Mouse (Mus musculus) hindbrain, embryonic 12.5 days (tissue): Measurements from ENCODE around the gene Commd7. TPM values are rescaled to one million over a fixed set of nuclear protein-coding genes. Genes with fewer than 3 reads are reported as not detected.

Experiments
- ATAC-seq: fragments of 200-750 bp; cut with Nextera tagmentation; 2 replicates; pipeline ENCODE4 v1.8.0; 2017; ENCODE audit warnings: moderate TSS enrichment; ENCODE audit not compliant: low FRiP score
- H3K27ac ChIP-seq: fragments of 300-500 bp; sonication (generic); 2 replicates; pipeline ENCODE4 v1.5.1; 2016; ENCODE audit warnings: mild to moderate bottlenecking
- H3K27me3 ChIP-seq: fragments of 300-500 bp; sonication (generic); 2 replicates; pipeline ENCODE4 v1.6.1; 2016; ENCODE audit warnings: mild to moderate bottlenecking
- H3K36me3 ChIP-seq: fragments of 300-500 bp; sonication (generic); 2 replicates; pipeline ENCODE4 v1.6.1; 2016; ENCODE audit warnings: mild to moderate bottlenecking
- H3K4me1 ChIP-seq: fragments of 300-500 bp; sonication (generic); 2 replicates; pipeline ENCODE4 v1.6.1; 2016
- H3K4me2 ChIP-seq: fragments of 300-500 bp; sonication (generic); replicated peaks from 2 replicates; pipeline ENCODE4 v1.6.1; 2016; ENCODE audit warnings: mild to moderate bottlenecking
- H3K4me3 ChIP-seq: fragments of 300-500 bp; sonication (generic); 2 replicates; pipeline ENCODE4 v1.5.1; 2016; ENCODE audit warnings: mild to moderate bottlenecking
- H3K9ac ChIP-seq: fragments of 300-500 bp; sonication (generic); 2 replicates; pipeline ENCODE4 v1.6.1; 2016; ENCODE audit warnings: mild to moderate bottlenecking, moderate library complexity
- H3K9me3 ChIP-seq: fragments of 300-500 bp; sonication (generic); replicated peaks from 2 replicates; pipeline ENCODE4 v1.6.1; 2016; ENCODE audit warnings: mild to moderate bottlenecking
- WGBS: fragments of 180-500 bp; shearing (Covaris S2); methylation state at CpG from one replicate; pipeline ENCODE4 v1.1.7; 2016; 5-methylcytosine and 5-hydroxymethylcytosine counted together
- polyA plus RNA-seq: library from polyadenylated mRNA; unstranded; fragments of >200 nt; fragmentation: Nextera tagmentation; extraction: Ambion mirVana; gene quantifications from 2 replicates; pipeline ENCODE4 v1.2.1, GENCODE M21; 2016

Commd7 gene
- polyA plus RNA-seq, 1 experiment from 2014 or later = 68.6 TPM

DNA sequence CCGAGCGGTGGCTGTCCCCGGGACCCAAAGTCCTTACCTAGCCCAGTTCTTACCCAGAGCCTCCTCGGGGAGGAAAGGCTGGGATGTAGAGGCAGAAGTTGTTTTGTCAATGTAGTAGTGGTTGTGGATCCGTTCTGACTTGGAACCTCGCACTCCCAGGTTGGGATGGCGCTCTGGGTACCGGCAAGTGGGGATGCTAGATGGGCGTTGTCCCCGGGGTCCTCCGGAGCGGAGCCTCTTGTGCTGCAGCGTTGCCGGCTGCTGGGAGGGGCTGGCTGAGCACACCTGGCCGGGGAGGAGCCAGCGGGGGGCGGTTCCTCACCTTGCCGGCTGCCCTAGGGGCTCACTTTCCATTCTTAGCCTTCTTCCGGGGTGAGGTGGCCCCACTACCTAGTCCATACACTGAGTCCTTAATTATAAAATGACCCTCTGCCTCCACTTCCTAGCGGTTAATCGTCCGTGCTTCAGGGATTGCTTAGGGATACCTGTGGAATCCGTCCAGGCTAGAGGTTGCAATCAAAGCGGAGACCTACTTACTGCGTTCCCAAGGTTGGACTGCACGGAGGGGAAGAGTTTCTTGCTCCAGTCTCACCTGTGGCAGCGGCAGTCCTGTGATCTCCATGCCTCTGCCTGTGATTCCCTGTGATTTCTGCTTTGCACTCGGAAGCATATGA, 17.6 kb upstream of the Commd7 start:
- H3K4me2 ChIP-seq = peak overlapping the region; percentile 97
- H3K27me3 ChIP-seq = peaks cover 12% of the 10 kb centered on the region
- peaks cover 22% of the 10 kb centered on the region for H3K4me1 ChIP-seq
- H3K4me3 ChIP-seq = peak overlapping the region; percentile 87
- no peaks in the 10 kb centered on the region for H3K9me3 ChIP-seq
- ATAC-seq = peak; percentile 7; the same call in 1 of the 2 replicates
- no peaks in the 10 kb centered on the region for H3K36me3 ChIP-seq
- H3K9ac ChIP-seq = peak overlapping the region; percentile 89
- no peak overlapping the region for H3K27ac ChIP-seq
- 1% methylated on average over 28 of the region's 28 CpGs for WGBS

DNA sequence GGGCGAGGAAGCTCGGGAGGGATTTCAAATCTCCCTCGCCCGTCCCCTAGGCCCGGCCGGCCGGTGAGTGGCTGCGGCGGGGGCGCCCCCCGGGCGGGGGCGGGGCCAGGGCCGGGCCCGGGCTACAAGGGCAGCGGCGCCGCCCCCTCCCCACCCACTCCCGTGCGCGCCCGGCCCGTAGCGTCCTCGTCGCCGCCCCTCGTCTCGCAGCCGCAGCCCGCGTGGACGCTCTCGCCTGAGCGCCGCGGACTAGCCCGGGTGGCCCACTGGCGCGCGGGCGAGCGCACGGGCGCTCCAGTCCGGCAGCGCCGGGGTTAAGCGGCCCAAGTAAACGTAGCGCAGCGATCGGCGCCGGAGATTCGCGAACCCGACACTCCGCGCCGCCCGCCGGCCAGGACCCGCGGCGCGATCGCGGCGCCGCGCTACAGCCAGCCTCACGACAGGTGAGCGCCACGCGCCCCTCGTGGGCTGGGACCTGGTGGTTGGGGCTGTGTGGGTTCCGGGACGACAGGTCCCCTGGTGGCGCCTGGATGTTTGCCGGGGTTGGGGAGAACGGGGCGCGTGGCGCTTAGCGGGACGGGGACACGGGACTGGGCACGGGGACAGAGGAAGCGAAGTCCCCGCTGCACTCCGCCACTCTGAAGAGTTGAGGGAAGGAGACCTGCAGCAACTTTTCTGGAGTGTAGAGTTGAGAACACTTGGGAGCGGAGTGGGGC, 16.9 kb upstream of the Commd7 start, which contains the start of gene Dnmt3b:
Gene Dnmt3b (plus strand): TSS at position 153 of the 716 bp plus-strand sequence.
- H3K4me3 ChIP-seq = peak within 1 kb of the TSS; percentile 87
- peaks cover 12% of the 10 kb centered on the region for H3K27me3 ChIP-seq
- no peaks in the 10 kb centered on the region for H3K36me3 ChIP-seq
- WGBS = under 1% methylated on average over 74 of the region's 93 CpGs
- H3K27ac ChIP-seq = peak within 1 kb of the TSS; percentile 75; the same call in 1 of the 2 replicates
- peak; percentile 84 for ATAC-seq
- peak within 1 kb of the TSS; percentile 97 for H3K4me2 ChIP-seq
- peak within 1 kb of the TSS; percentile 89 for H3K9ac ChIP-seq
- H3K9me3 ChIP-seq = no peaks in the 10 kb centered on the region
- peaks cover 22% of the 10 kb centered on the region for H3K4me1 ChIP-seq

DNA sequence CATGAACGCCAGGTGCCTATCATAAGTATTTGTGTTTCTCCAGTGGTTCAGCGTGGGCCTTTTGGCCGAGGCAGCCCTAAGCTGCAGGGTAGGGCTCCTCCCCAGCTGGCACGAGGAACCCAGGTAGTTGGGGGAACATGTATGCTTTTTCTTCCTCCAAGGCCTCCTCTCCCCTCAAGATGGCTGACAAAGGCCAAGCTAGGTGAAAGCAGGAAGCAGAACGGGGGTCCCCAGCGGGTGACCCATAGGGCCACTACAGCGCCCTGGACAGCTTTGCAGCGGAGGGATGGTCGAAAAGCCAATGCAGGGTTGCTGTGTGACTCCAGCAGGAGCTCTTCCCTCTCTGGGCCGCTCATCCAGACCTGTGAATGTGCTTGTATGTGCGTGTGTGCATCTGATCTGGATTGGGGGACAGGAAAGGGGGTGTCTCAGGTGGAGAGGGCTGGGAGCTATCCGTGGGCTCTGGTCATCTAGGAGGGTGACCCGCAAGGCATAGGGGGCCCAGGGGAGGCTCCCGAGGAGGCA, 16.3 kb upstream of the Commd7 start:
- ATAC-seq = peak; percentile 41
- Histone ChIP-seq H3K36me3 (no peaks in the 10 kb centered on the region), H3K4me2 (peak overlapping the region; percentile 97), H3K9me3 (no peaks in the 10 kb centered on the region), H3K27ac (no peak overlapping the region), H3K4me1 (peaks cover 22% of the 10 kb centered on the region), H3K27me3 (peaks cover 12% of the 10 kb centered on the region), H3K4me3 (peak overlapping the region; percentile 87), H3K9ac (peak overlapping the region; percentile 89)
- WGBS = 22% methylated on average over 14 of the region's 14 CpGs

DNA sequence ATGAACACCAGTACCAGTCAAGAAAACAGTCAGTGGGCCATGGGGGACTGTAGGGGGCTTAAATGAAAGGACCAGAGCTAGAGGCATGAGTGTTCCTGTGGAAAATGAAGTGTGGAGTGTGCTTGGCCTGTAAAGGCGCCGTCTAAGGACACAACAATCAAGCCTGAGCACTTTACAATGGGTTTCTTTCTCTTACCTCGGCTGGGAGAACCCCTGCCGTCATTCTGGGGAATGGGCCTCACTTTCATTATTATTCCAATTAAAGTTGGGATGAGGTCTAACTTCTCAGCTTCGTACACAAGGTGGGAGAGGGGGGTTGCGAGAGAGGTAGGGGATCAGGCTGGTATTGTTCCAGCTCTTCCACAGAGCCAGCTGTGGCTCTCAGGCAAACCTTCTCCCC, 10.4 kb upstream of the Commd7 start:
- H3K4me2 ChIP-seq = no peak overlapping the region
- no peak overlapping the region for H3K4me3 ChIP-seq
- no peaks in the 10 kb centered on the region for H3K36me3 ChIP-seq
- H3K27me3 ChIP-seq = peaks cover 2% of the 10 kb centered on the region; the same call in 1 of the 2 replicates
- H3K9me3 ChIP-seq = no peaks in the 10 kb centered on the region
- no peaks in the 10 kb centered on the region for H3K4me1 ChIP-seq
- 20% methylated on average over 6 of the region's 6 CpGs for WGBS
- no peak overlapping the region for H3K9ac ChIP-seq
- ATAC-seq = no peak
- H3K27ac ChIP-seq = no peak overlapping the region

GRCm38 (mm10) chr2:153642496-153642895, 9.9 kb upstream of the Commd7 start:
- Histone ChIP-seq H3K4me3 (no peak overlapping the region), H3K4me2 (no peak overlapping the region), H3K27me3 (peaks cover 2% of the 10 kb centered on the region; the same call in 1 of the 2 replicates), H3K9ac (no peak overlapping the region), H3K4me1 (no peaks in the 10 kb centered on the region), H3K27ac (no peak overlapping the region), H3K36me3 (no peaks in the 10 kb centered on the region), H3K9me3 (no peaks in the 10 kb centered on the region)
- WGBS = 13% methylated on average over 3 of the region's 3 CpGs
- ATAC-seq = no peak

DNA sequence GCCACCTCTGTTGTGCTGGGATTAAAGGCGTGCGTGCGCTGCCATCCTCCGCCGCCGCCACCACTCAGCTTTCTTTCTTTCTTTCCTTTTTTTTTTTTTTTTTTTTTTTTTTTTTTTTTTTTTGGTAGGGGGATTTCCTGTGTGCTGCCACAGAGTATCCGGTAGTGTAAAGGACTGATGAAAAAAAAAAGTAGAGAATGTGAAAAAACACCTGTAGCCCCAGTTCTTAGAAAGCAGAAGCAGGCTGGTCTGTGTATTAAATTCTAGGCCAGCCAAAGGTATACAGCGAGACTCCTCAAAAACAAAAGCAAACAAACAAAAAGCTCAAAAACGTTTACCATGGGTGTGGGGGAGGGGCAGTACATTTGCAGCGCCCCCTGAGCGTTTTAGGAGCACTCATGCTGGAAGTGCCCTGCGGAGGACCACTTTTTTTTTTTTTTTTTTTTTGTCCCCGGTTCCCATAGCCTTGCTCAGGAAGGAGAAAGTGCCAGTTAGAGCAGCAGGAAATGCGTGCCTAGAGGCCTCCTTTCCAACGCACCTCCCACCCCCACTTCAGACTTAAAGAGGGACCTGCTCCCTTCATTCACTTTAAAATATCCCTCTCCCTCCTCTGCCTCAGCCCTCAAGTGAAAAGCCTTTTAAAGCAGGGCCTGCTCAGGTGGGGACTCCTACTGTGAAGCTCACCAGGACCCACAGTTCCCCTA, 6.5 kb upstream of the Commd7 start:
- WGBS = 17% methylated on average over 15 of the region's 15 CpGs
- Histone ChIP-seq H3K4me2 (no peak overlapping the region), H3K27me3 (peaks cover 2% of the 10 kb centered on the region; the same call in 1 of the 2 replicates), H3K4me1 (no peaks in the 10 kb centered on the region), H3K9ac (no peak overlapping the region), H3K4me3 (no peak overlapping the region), H3K27ac (no peak overlapping the region), H3K36me3 (no peaks in the 10 kb centered on the region), H3K9me3 (no peaks in the 10 kb centered on the region)
- ATAC-seq = no peak

GRCm38 (mm10) chr2:153633259-153633658, 678 bp upstream of the Commd7 start:
- H3K9ac ChIP-seq = no peak overlapping the region
- WGBS = 90% methylated on average over 5 of the region's 5 CpGs
- peaks cover 5% of the 10 kb centered on the region for H3K4me1 ChIP-seq
- no peaks in the 10 kb centered on the region for H3K9me3 ChIP-seq
- H3K36me3 ChIP-seq = peaks cover 6% of the 10 kb centered on the region
- no peak overlapping the region for H3K27ac ChIP-seq
- peak overlapping the region; percentile 76 for H3K4me2 ChIP-seq
- no peak overlapping the region for H3K4me3 ChIP-seq
- no peaks in the 10 kb centered on the region for H3K27me3 ChIP-seq
- no peak for ATAC-seq

DNA sequence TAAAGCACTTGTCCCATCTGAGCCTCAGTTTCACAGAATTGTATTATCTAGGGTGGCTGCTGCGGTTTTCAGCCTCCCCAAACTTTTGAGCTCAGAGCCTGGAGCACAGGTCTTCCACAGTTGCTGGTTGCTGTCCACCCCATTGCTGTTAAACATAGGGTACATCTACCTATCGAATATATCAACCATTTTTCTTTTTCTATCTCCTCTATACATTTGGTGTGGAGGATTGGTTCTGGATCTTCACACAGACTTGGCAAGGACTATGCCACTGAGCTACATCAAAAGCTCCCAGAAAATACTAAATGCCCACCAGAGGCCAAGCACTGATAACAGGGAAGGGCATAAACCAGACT, 268 bp upstream of the Commd7 start:
- WGBS = 37% methylated on average over 2 of the region's 2 CpGs
- H3K27me3 ChIP-seq = no peaks in the 10 kb centered on the region
- no peaks in the 10 kb centered on the region for H3K9me3 ChIP-seq
- peak; percentile 32 for ATAC-seq
- H3K4me1 ChIP-seq = peaks cover 5% of the 10 kb centered on the region
- H3K27ac ChIP-seq = peak overlapping the region; percentile 92; the same call in 1 of the 2 replicates
- peak overlapping the region; percentile 76 for H3K4me2 ChIP-seq
- peaks cover 10% of the 10 kb centered on the region for H3K36me3 ChIP-seq
- peak overlapping the region; percentile 92 for H3K9ac ChIP-seq
- peak overlapping the region; percentile 84 for H3K4me3 ChIP-seq

- 91% methylated on average over 3 of the region's 3 CpGs for WGBS
- no peak overlapping the region for H3K4me2 ChIP-seq
These were observed 1.6 kb downstream of the Commd7 start for GRCm38 (mm10) chr2:153630950-153631349.

GRCm38 (mm10) chr2:153622449-153622848, 10.1 kb downstream of the Commd7 start:
- H3K9me3 ChIP-seq = no peaks in the 10 kb centered on the region
- H3K36me3 ChIP-seq = peaks cover 90% of the 10 kb centered on the region
- H3K9ac ChIP-seq = no peak overlapping the region
- no peak overlapping the region for H3K4me2 ChIP-seq
- no peaks in the 10 kb centered on the region for H3K4me1 ChIP-seq
- H3K27me3 ChIP-seq = no peaks in the 10 kb centered on the region
- WGBS = 57% methylated on average over 10 of the region's 10 CpGs
- no peak overlapping the region for H3K27ac ChIP-seq
- no peak for ATAC-seq
- H3K4me3 ChIP-seq = no peak overlapping the region

More at GRCm38 (mm10) chr2:153630950-153631349, 1.6 kb downstream of the Commd7 start:
- Histone ChIP-seq H3K9me3 (no peaks in the 10 kb centered on the region), H3K36me3 (peaks cover 26% of the 10 kb centered on the region), H3K9ac (no peak overlapping the region), H3K4me1 (peaks cover 5% of the 10 kb centered on the region), H3K27ac (no peak overlapping the region), H3K27me3 (no peaks in the 10 kb centered on the region), H3K4me3 (no peak overlapping the region)
- no peak for ATAC-seq

DNA sequence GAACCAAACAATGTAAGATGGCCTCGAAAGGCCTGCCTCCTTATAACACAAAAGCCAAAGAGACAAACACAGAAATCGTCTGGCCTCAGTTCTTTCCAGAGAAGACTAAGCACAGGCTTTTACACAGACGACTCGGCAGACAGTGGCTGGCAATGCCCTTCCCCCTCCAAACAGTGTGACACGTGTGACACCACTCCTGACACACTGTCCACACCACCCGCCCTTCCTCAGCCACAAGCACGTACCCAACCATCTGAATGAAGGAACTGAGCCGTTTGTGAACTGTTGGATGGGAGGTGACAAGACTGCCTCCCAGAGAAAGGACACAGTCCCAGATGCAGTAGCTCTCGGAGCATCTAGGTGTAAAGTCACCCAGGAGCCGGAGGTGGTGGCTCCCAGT, 13.7 kb downstream of the Commd7 start:
- no peaks in the 10 kb centered on the region for H3K4me1 ChIP-seq
- H3K4me3 ChIP-seq = no peak overlapping the region
- no peak overlapping the region for H3K9ac ChIP-seq
- no peak overlapping the region for H3K4me2 ChIP-seq
- peaks cover 62% of the 10 kb centered on the region for H3K36me3 ChIP-seq
- ATAC-seq = no peak
- H3K27ac ChIP-seq = no peak overlapping the region
- H3K27me3 ChIP-seq = no peaks in the 10 kb centered on the region
- H3K9me3 ChIP-seq = no peaks in the 10 kb centered on the region
- 83% methylated on average over 10 of the region's 10 CpGs for WGBS

DNA sequence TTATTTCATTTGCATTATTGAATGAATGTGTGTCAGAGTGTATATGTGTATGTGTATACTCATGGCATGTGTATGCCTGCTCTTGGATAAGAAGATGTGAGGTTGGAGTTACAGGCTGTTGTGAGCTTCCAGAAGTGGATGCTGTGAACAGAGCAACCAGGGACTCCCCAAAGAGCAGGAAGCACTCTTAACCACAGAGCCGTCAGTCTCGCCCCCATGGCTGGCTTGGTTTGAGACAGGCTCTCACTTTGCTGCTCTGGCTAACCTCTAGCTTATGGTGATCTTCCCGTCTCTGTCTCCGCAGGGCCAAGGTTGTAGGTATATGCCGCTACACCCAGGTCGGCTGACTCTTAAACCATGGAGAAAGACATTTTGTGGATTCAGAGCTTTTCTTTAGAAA, 14.1 kb downstream of the Commd7 start:
- no peak for ATAC-seq
- no peaks in the 10 kb centered on the region for H3K27me3 ChIP-seq
- H3K4me2 ChIP-seq = no peak overlapping the region
- no peaks in the 10 kb centered on the region for H3K4me1 ChIP-seq
- 91% methylated on average over 6 of the region's 6 CpGs for WGBS
- H3K27ac ChIP-seq = no peak overlapping the region
- H3K9me3 ChIP-seq = no peaks in the 10 kb centered on the region
- no peak overlapping the region for H3K9ac ChIP-seq
- H3K4me3 ChIP-seq = no peak overlapping the region
- peaks cover 58% of the 10 kb centered on the region for H3K36me3 ChIP-seq
